Mouse (Mus musculus): ENCODE measurements around the gene Map3k5.

DNA sequence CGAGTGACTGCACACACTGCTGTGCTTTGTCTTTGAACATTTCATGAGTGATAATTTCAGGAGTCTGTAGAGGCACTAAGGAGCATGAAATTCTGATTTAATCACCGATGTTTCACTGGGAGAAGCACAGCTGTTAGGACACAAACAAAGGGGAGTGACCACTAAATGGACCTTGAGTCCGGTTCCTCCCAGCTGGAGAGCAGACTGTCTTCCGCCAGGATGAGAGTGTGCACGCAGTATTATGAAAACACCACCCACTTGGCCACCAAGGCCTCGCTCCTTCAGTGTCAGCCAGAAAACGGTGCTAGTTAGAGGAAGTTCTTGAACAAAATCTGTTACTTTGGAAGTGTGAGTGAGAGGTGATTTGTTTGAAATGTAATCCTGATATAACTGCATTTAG lies 105.8 kb downstream of the Map3k5 start:
- no peak for TF ChIP-seq GATA1 (IDR thresholded peaks at IDR 0.05; ENCODE audit: borderline replicate concordance, low read length)
- TF ChIP-seq FLI1 (IDR thresholded peaks at IDR 0.05; ENCODE audit: low read length): no peak
